Mouse (Mus musculus) urinary bladder, postnatal 14 days (tissue): ENCODE results near the gene Cercam.
"Not testable (repeated sequence)": the region's sequence is repeated elsewhere in the genome, so short reads cannot be mapped to it uniquely, and the experiment has no call there.

Source experiments
- DNase-seq: peaks from one replicate; pipeline ENCODE4 v3.0.0; 2021; ENCODE audit warnings: low spot score

The Cercam gene

GRCm38 (mm10) chr2:29897366-29897765 lies 28.4 kb downstream of the Cercam start:
- no peak for DNase-seq

- DNase-seq, result no peak
These were observed 29.1 kb downstream of the Cercam start for GRCm38 (mm10) chr2:29898081-29898480.

GRCm38 (mm10) chr2:29902194-29902593 lies 33.2 kb downstream of the Cercam start:
- DNase-seq, result no peak

- DNase-seq, result not testable (repeated sequence)
These were observed 39.2 kb downstream of the Cercam start for GRCm38 (mm10) chr2:29908171-29908570.

GRCm38 (mm10) chr2:29910042-29910441 lies 41.1 kb downstream of the Cercam start:
- DNase-seq, result no peak

- DNase-seq, result no peak
These were observed 48.7 kb downstream of the Cercam start for GRCm38 (mm10) chr2:29917621-29918020.

- DNase-seq, result peak; percentile 42
These were observed 53.0 kb downstream of the Cercam start for GRCm38 (mm10) chr2:29922011-29922410.

GRCm38 (mm10) chr2:29926542-29926941 lies 57.6 kb downstream of the Cercam start:
- no peak for DNase-seq

- DNase-seq, result no peak
These were observed 61.5 kb downstream of the Cercam start for GRCm38 (mm10) chr2:29930506-29930905.

GRCm38 (mm10) chr2:29931194-29931593 lies 62.2 kb downstream of the Cercam start:
- no peak for DNase-seq
